Mouse (Mus musculus): ENCODE data around the gene Nfkbib. TPM values are rescaled to one million over a fixed set of nuclear protein-coding genes. Genes with fewer than 3 reads are reported as not detected.

The Nfkbib gene
- total RNA-seq, 2 experiments from 2014 or later = 34.2 to 37.7 TPM

- no peak for DNase-seq (ENCODE audit: low spot score in 2 of 2)
- intact Hi-C loops (cut with DNase I) = no loop called here
Measured at GRCm38 (mm10) chr7:28801901-28802670, 34.8 kb upstream of the Nfkbib start.

DNA sequence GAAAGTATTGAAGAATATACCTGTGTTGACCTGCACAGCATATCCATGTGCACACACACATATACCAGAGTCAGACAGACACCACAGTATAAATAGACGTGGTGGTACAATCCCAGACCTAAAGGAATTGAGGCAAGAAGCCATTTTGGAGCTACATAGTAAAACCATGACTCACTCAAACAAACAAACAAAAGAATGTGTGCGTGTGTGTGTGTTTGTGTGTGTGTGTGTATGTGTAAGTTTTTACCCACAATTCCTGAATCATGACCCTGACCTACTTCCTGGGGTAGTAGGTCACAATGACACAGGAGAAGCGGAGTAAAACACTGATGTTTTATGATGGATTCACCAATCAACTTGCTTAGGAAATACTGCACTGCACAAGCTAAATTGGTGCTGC lies 34.1 kb upstream of the Nfkbib start:
- intact Hi-C loops (cut with DNase I) = no loop called here

GRCm38 (mm10) chr7:28799994-28800393 lies 32.7 kb upstream of the Nfkbib start:
- intact Hi-C loops (cut with DNase I) = loop anchor here (5.0 kb wide), 1 partner anchor 242 kb away; no protein-coding TSS in a partner anchor
- DNase-seq (ENCODE audit: low spot score in 2 of 2) = no peak

More for the DNA sequence above, 34.1 kb upstream of the Nfkbib start:
- DNase-seq (ENCODE audit: low spot score in 2 of 2) = no peak

GRCm38 (mm10) chr7:28796562-28796975 lies 29.3 kb upstream of the Nfkbib start:
- intact Hi-C loops (cut with DNase I) = loop anchor here (2.0 to 5.0 kb wide), 2 partner anchors 70 to 246 kb away; no protein-coding TSS in a partner anchor
- peak; percentile 73 to 78 for DNase-seq (ENCODE audit: low spot score in 2 of 2)

- no peak for DNase-seq (ENCODE audit: low spot score in 2 of 2)
- intact Hi-C loops (cut with DNase I) = loop anchor here (2.0 to 5.0 kb wide), 2 partner anchors 71 to 246 kb away; no protein-coding TSS in a partner anchor
Measured at GRCm38 (mm10) chr7:28795832-28796231, 28.5 kb upstream of the Nfkbib start.

DNA sequence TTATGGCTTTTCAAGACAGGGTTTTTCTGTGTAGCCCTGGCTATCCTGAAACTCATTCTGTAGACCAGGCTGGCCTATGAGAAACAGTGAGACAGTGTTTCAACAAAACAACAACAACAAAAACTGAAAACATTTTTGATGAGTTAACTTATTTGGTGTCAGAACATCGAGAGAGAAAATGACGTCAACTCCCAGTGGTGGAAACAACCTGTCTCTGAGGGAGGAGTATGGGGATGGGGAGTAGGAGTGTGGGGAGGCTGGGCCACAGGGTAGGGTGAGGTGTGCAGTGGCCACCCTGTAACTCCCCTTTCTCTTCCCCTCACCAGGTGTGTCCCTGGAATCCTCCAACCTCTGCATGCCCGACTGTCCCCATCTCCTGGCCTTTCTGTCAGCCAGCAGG lies 27.2 kb upstream of the Nfkbib start:
- intact Hi-C loops (cut with DNase I) = no loop called here
- no peak for DNase-seq (ENCODE audit: low spot score in 2 of 2)

- intact Hi-C loops (cut with DNase I) = no loop called here
- DNase-seq (ENCODE audit: low spot score in 2 of 2) = no peak
Measured at GRCm38 (mm10) chr7:28793834-28794233, 26.5 kb upstream of the Nfkbib start.

GRCm38 (mm10) chr7:28792391-28793185 lies 25.3 kb upstream of the Nfkbib start:
- intact Hi-C loops (cut with DNase I) = no loop called here
- DNase-seq (ENCODE audit: low spot score in 2 of 2) = no peak

GRCm38 (mm10) chr7:28791706-28792105 lies 24.4 kb upstream of the Nfkbib start:
- no peak for DNase-seq (ENCODE audit: low spot score in 2 of 2)
- intact Hi-C loops (cut with DNase I) = no loop called here

DNA sequence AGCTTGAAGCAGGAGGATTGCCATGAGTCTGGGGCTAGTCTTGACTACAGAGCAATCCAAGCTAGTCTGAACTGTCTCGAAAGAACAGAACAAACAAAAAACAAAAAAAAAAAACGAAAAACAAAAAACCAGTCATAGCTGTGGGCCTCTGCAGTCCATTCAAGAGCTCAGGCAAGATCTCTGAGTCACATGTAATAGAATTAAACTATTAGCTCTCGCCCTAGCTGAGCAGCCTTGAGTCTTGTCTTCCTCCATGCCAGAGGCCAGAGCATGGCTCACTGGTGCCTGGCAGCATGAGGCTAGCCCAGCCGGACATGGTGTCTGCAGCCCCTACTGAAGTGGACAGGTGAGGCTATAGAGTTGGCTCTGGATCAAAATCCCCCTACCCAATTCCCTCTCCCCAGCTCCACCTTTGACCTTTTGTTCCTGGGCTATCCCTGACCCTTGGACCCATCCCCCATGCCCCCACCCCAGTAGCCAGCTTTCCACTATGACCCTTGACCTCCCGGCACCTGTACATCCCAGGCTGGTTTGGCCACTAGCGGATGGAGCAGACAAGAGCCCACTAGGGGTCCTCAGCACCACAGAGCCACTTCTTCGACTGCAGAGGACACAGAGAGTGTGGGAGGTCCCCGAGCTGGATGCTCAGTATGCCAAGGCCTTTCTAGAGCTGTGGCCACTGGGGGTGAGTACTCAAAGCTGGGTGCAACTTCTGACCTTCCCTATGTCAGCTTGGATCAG lies 22.9 kb upstream of the Nfkbib start:
- DNase-seq (ENCODE audit: low spot score in 2 of 2) = no peak
- intact Hi-C loops (cut with DNase I) = no loop called here

GRCm38 (mm10) chr7:28789235-28789634 lies 21.9 kb upstream of the Nfkbib start:
- DNase-seq (ENCODE audit: low spot score in 2 of 2) = no peak
- intact Hi-C loops (cut with DNase I) = no loop called here

GRCm38 (mm10) chr7:28788307-28789195 lies 21.2 kb upstream of the Nfkbib start, which contains the start of gene Rinl:
TSS of gene Rinl (plus strand) at chr7:28788969.
- no peak for DNase-seq (ENCODE audit: low spot score in 2 of 2)
- intact Hi-C loops (cut with DNase I) = no loop called here

- intact Hi-C loops (cut with DNase I) = no loop called here
- DNase-seq (ENCODE audit: low spot score in 2 of 2) = no peak
Measured at GRCm38 (mm10) chr7:28787884-28788283, 20.6 kb upstream of the Nfkbib start.

- DNase-seq (ENCODE audit: low spot score in 2 of 2) = no peak
- intact Hi-C loops (cut with DNase I) = no loop called here
Measured at GRCm38 (mm10) chr7:28785161-28785560, 17.8 kb upstream of the Nfkbib start.

DNA sequence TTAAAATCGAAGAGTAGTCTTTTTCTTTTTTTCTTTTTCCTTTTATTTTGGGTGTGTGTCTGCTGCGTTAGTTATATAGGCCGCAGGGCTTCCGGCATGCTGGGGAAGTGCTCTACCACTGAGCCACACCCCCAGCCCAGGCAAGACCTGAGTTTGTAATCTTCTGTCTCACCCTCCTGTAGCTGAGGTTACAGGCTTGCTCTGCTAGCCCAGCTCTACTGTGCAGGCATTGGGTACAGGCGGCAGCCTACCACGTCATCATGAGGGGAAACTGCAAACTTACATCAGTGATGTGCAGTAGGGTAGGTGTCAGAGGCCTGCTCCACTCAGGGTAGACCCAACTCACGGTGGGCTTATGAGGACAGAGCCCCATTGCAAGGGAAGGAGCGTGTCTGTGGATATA lies 13.9 kb upstream of the Nfkbib start:
- DNase-seq (ENCODE audit: low spot score in 2 of 2) = peak in 1 of 2 experiments; percentile 28
- intact Hi-C loops (cut with DNase I) = loop anchor here (5.0 kb wide), 2 partner anchors 86 to 256 kb away; no protein-coding TSS in a partner anchor

DNA sequence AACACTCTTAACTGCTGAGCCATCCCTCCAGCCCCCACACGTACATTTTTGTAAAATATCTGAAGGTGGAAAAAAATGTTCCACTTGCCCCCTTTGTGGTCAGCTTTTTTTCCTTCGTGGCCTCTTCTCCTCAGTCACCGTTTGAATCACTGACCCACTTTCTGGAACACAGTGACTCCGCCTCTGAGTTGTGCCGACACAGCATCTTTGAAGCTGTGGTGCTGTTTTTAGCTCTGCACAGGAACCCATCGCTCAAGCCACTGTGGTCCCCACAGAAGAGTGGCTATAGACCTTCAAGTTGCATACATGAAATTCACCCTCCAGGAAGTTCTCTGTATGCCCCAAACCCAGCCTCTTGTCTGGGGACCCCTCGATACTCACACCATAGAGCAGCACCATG lies 13.5 kb upstream of the Nfkbib start:
- intact Hi-C loops (cut with DNase I) = loop anchor here (5.0 kb wide), 2 partner anchors 86 to 256 kb away; no protein-coding TSS in a partner anchor
- DNase-seq (ENCODE audit: low spot score in 2 of 2) = peak in 1 of 2 experiments; percentile 72

- peak; percentile 84 to 93 for DNase-seq (ENCODE audit: low spot score in 2 of 2)
- intact Hi-C loops (cut with DNase I) = loop anchor here (5.0 kb wide), 2 partner anchors 87 to 257 kb away; no protein-coding TSS in a partner anchor
Measured at GRCm38 (mm10) chr7:28780067-28780658, 12.9 kb upstream of the Nfkbib start.

- intact Hi-C loops (cut with DNase I) = no loop called here
- no peak for DNase-seq (ENCODE audit: low spot score in 2 of 2)
Measured at GRCm38 (mm10) chr7:28778825-28779224, 11.5 kb upstream of the Nfkbib start.
